19 mouse cellular contexts compared by ENCODE assay signal in the genomic region with DNA sequence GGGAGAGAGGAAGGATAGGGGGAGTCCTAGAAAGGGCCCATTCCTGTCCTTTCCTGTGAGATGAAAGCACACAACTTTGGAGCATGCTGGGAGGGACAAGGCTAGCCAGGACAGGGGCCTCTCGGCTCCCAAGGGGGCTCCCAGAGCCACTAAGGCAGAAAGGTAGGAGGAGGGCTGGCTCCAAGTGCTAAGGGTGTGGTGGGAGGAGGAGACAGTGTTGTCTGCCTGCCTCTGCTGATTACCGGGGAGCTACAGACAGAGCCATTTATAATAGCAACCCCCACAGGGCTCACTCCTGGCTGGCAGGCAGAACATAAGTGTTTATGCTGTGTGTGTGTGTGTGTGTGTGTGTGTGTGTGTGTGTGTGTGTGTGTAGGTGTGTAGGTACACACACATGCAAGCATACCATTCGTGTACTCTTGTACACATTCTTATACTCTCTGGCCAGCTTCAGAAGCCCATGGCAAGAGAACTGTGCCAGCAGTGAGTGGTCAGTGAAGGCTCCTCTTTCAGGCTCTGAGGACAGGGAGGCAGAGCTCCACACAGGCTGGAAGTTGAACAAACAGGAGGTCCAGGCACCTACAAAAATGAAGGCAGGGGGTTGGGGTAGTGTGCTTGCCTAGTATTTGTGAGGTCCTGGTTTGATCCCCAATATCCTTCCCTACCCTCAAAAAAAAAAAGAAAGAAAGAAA. TPM values are rescaled to one million over a fixed set of nuclear protein-coding genes. Genes with fewer than 3 reads are reported as not detected.
DNase-seq lines count a peak whose midpoint lies in the region; ATAC-seq and TF ChIP-seq lines count a peak whose summit lies in the region.
"Had no signal": no experiment of that assay in that cellular context is flagged by ENCODE, and none has a peak within 500 bp of the region (broad histone marks: within the 10 kb centered on the region; RNA-seq: fewer than 3 reads in every experiment).

No protein-coding gene starts in this region.

- no peak for TF ChIP-seq CTCF in olfactory bulb, adult 2 months (IDR thresholded peaks at IDR 0.05; ENCODE audit: insufficient read depth, low read depth, low read length)
- TF ChIP-seq CTCF in gastrocnemius, adult 2 months (IDR thresholded peaks at IDR 0.05), result no peak

- H3K27ac ChIP-seq in midbrain, embryonic 11.5 days (ENCODE audit: low read depth, low read length), result no peak overlapping the region
- H3K27ac ChIP-seq in midbrain, embryonic 15.5 days, result no peak overlapping the region
- H3K27ac ChIP-seq in liver, embryonic 11.5 days (ENCODE audit: low read depth, low read length), result peak overlapping the region; percentile 66
- H3K27ac ChIP-seq in olfactory bulb, adult 2 months (ENCODE audit: insufficient read depth, low read depth, low read length), result peak overlapping the region; percentile 46
- H3K27ac ChIP-seq in forebrain, embryonic 12.5 days, result no peak overlapping the region
- H3K27ac ChIP-seq in gastrocnemius, adult 2 months, result no peak overlapping the region
- H3K27ac ChIP-seq: forebrain, embryonic 10.5 days; midbrain, embryonic 13.5 days had no signal

- no peak overlapping the region for H3K9ac ChIP-seq in midbrain, embryonic 11.5 days (ENCODE audit: low read length)
- no peak overlapping the region for H3K9ac ChIP-seq in midbrain, embryonic 15.5 days
- peak overlapping the region; percentile 39 for H3K9ac ChIP-seq in liver, embryonic 11.5 days (ENCODE audit: low read depth, low read length)
- no peak overlapping the region for H3K9ac ChIP-seq in forebrain, embryonic 12.5 days
- H3K9ac ChIP-seq: midbrain, embryonic 13.5 days had no signal

- no peak overlapping the region for H3K4me2 ChIP-seq in midbrain, embryonic 11.5 days
- no peak overlapping the region for H3K4me2 ChIP-seq in midbrain, embryonic 15.5 days
- H3K4me2 ChIP-seq in liver, embryonic 11.5 days, result peak overlapping the region; percentile 49
- no peak overlapping the region for H3K4me2 ChIP-seq in forebrain, embryonic 12.5 days
- H3K4me2 ChIP-seq: midbrain, embryonic 13.5 days had no signal

- 33% methylated on average over 3 of the region's 3 CpGs for WGBS in midbrain, embryonic 11.5 days
- WGBS in midbrain, embryonic 15.5 days, result 42% methylated on average over 3 of the region's 3 CpGs
- WGBS in liver, embryonic 11.5 days, result 16% methylated on average over 3 of the region's 3 CpGs
- WGBS in olfactory bulb, adult 2 months, result 14% methylated on average over 3 of the region's 3 CpGs
- WGBS in forebrain, embryonic 12.5 days, result 38% methylated on average over 3 of the region's 3 CpGs

- DNase-seq in frontal cortex, postnatal 14 days (ENCODE audit: low spot score in 2 of 2), result no peak
- DNase-seq in midbrain, embryonic 11.5 days (ENCODE audit: low spot score, missing footprints), result peak; percentile 64
- no peak for DNase-seq in liver, embryonic 11.5 days (ENCODE audit: low spot score)
- no peak for DNase-seq in gastrocnemius, adult 2 months
- DNase-seq: adrenal gland, postnatal 36 days; cerebellum, postnatal 36 days; heart, postnatal 14 days; right cerebral cortex, postnatal 25 days; thymus, postnatal 14 days had no signal

- ATAC-seq in frontal cortex, adult (ENCODE audit: low TSS enrichment), result peak; percentile 29; the same call in 1 of the 2 replicates
- ATAC-seq in midbrain, embryonic 11.5 days (ENCODE audit: low FRiP score), result no peak
- ATAC-seq in midbrain, embryonic 15.5 days (replicated peaks), result no peak
- peak; percentile 98 for ATAC-seq in liver, embryonic 11.5 days (replicated peaks; ENCODE audit: low FRiP score)
- ATAC-seq in forebrain, embryonic 12.5 days (ENCODE audit: low FRiP score), result no peak
- ATAC-seq: activated CD4-positive, CD25-positive, alpha-beta regulatory T cell, adult 4 months; midbrain, embryonic 13.5 days had no signal

- peaks cover 14% of the 10 kb centered on the region for H3K4me1 ChIP-seq in midbrain, embryonic 11.5 days (ENCODE audit: control insufficient read depth, insufficient read depth, low read length)
- H3K4me1 ChIP-seq in midbrain, embryonic 15.5 days, result peaks cover 14% of the 10 kb centered on the region
- peaks cover 3% of the 10 kb centered on the region for H3K4me1 ChIP-seq in liver, embryonic 11.5 days (replicated peaks; ENCODE audit: control insufficient read depth, insufficient read depth, low read length)
- peaks cover 21% of the 10 kb centered on the region for H3K4me1 ChIP-seq in olfactory bulb, adult 2 months (ENCODE audit: control insufficient read depth, insufficient read depth, low read length)
- peaks cover 18% of the 10 kb centered on the region for H3K4me1 ChIP-seq in forebrain, embryonic 12.5 days

- H3K36me3 ChIP-seq in midbrain, embryonic 11.5 days (ENCODE audit: control insufficient read depth, insufficient read depth, low read length), result peaks cover 3% of the 10 kb centered on the region
- H3K36me3 ChIP-seq in midbrain, embryonic 15.5 days (replicated peaks), result peaks cover 49% of the 10 kb centered on the region
- H3K36me3 ChIP-seq in liver, embryonic 11.5 days (ENCODE audit: control insufficient read depth, insufficient read depth, low read length), result peaks cover 2% of the 10 kb centered on the region
- peaks cover 44% of the 10 kb centered on the region for H3K36me3 ChIP-seq in forebrain, embryonic 12.5 days (replicated peaks)

- intact Hi-C loops in gastrocnemius, adult 2 months (cut with DNase I), result no loop called here

- no peak overlapping the region for H3K4me3 ChIP-seq in midbrain, embryonic 11.5 days (ENCODE audit: low read depth, low read length)
- no peak overlapping the region for H3K4me3 ChIP-seq in midbrain, embryonic 15.5 days
- no peak overlapping the region for H3K4me3 ChIP-seq in liver, embryonic 11.5 days (ENCODE audit: low read depth, low read length)
- H3K4me3 ChIP-seq in olfactory bulb, adult 2 months (ENCODE audit: insufficient read depth, low read depth, low read length), result no peak overlapping the region
- H3K4me3 ChIP-seq in forebrain, embryonic 12.5 days (replicated peaks), result no peak overlapping the region
- no peak overlapping the region for H3K4me3 ChIP-seq in gastrocnemius, adult 2 months
- H3K4me3 ChIP-seq: forebrain, embryonic 10.5 days; midbrain, embryonic 13.5 days had no signal

- no peak for TF ChIP-seq POLR2A in olfactory bulb, adult 2 months (IDR thresholded peaks at IDR 0.05; ENCODE audit: insufficient read depth, low read depth, low read length)

- no peaks in the 10 kb centered on the region for H3K9me3 ChIP-seq in midbrain, embryonic 11.5 days (ENCODE audit: control insufficient read depth, low read length)
- no peaks in the 10 kb centered on the region for H3K9me3 ChIP-seq in midbrain, embryonic 15.5 days
- H3K9me3 ChIP-seq in liver, embryonic 11.5 days (ENCODE audit: control insufficient read depth, low read length), result no peaks in the 10 kb centered on the region
- H3K9me3 ChIP-seq in forebrain, embryonic 12.5 days, result no peaks in the 10 kb centered on the region
- H3K9me3 ChIP-seq: forebrain, embryonic 10.5 days; midbrain, embryonic 13.5 days had no signal

- no peaks in the 10 kb centered on the region for H3K27me3 ChIP-seq in midbrain, embryonic 11.5 days (ENCODE audit: control insufficient read depth, insufficient read depth, low read length)
- no peaks in the 10 kb centered on the region for H3K27me3 ChIP-seq in midbrain, embryonic 15.5 days (replicated peaks)
- no peaks in the 10 kb centered on the region for H3K27me3 ChIP-seq in liver, embryonic 11.5 days (replicated peaks; ENCODE audit: control insufficient read depth, insufficient read depth, low read length)
- no peaks in the 10 kb centered on the region for H3K27me3 ChIP-seq in forebrain, embryonic 12.5 days
- H3K27me3 ChIP-seq: midbrain, embryonic 13.5 days had no signal

RNA-seq across cellular contexts. Expression of a gene that starts 22.8 kb away (rescaled TPM):
- 23.1 and 24.8 TPM in 2 replicates for polyA plus RNA-seq in midbrain, embryonic 11.5 days (2014; fragmentation: Nextera tagmentation; extraction: Ambion mirVana)
- polyA plus RNA-seq in midbrain, embryonic 15.5 days (2015; fragmentation: Nextera tagmentation; extraction: Ambion mirVana), result 128 and 136 TPM in 2 replicates
- 10.8 and 12.5 TPM in 2 replicates for polyA plus RNA-seq in liver, embryonic 11.5 days (2014; fragmentation: Nextera tagmentation; extraction: Ambion mirVana)
- polyA plus RNA-seq in olfactory bulb, adult 2 months (2012; ENCODE audit: insufficient read depth, insufficient read length, low replicate concordance, missing spikeins), result not detected in 2 replicates
- polyA plus RNA-seq in forebrain, embryonic 12.5 days (2016; fragmentation: Nextera tagmentation; extraction: Ambion mirVana), result 46.9 and 55.5 TPM in 2 replicates
- total RNA-seq in gastrocnemius, adult 2 months (2021), result 10 to 100 TPM; 13.5 to 16.9 TPM

RNA-seq across cellular contexts. Expression of a gene that starts 28.1 kb away (rescaled TPM):
- polyA plus RNA-seq in midbrain, embryonic 11.5 days (2014; fragmentation: Nextera tagmentation; extraction: Ambion mirVana), result 25.9 and 31.9 TPM in 2 replicates
- 54.7 and 61.1 TPM in 2 replicates for polyA plus RNA-seq in midbrain, embryonic 15.5 days (2015; fragmentation: Nextera tagmentation; extraction: Ambion mirVana)
- 1.0 and 1.4 TPM in 2 replicates for polyA plus RNA-seq in liver, embryonic 11.5 days (2014; fragmentation: Nextera tagmentation; extraction: Ambion mirVana)
- polyA plus RNA-seq in olfactory bulb, adult 2 months (2012; ENCODE audit: insufficient read depth, insufficient read length, low replicate concordance, missing spikeins), result not detected in 2 replicates
- 39.9 and 45.0 TPM in 2 replicates for polyA plus RNA-seq in forebrain, embryonic 12.5 days (2016; fragmentation: Nextera tagmentation; extraction: Ambion mirVana)
- total RNA-seq in gastrocnemius, adult 2 months (2021), result not detected

RNA-seq across cellular contexts. Expression of a gene that starts 37.5 kb away (rescaled TPM):
- 0.07 TPM in 1 of 2 replicates, not detected in the other for polyA plus RNA-seq in midbrain, embryonic 11.5 days (2014; fragmentation: Nextera tagmentation; extraction: Ambion mirVana)
- polyA plus RNA-seq in midbrain, embryonic 15.5 days (2015; fragmentation: Nextera tagmentation; extraction: Ambion mirVana), result 0.08 and 0.11 TPM in 2 replicates
- polyA plus RNA-seq in liver, embryonic 11.5 days (2014; fragmentation: Nextera tagmentation; extraction: Ambion mirVana), result 0.21 TPM in 2 replicates
- not detected in 2 replicates for polyA plus RNA-seq in olfactory bulb, adult 2 months (2012; ENCODE audit: insufficient read depth, insufficient read length, low replicate concordance, missing spikeins)
- 0.13 TPM in 2 replicates for polyA plus RNA-seq in forebrain, embryonic 12.5 days (2016; fragmentation: Nextera tagmentation; extraction: Ambion mirVana)
- not detected for total RNA-seq in gastrocnemius, adult 2 months (2021)
- total RNA-seq: granulocyte monocyte progenitor cell, adult 5-6 weeks; left cerebral cortex, postnatal 14 days had no signal
- polyA plus RNA-seq: activated CD4-positive, CD25-positive, alpha-beta regulatory T cell, adult 4 months; midbrain, embryonic 13.5 days had no signal

RNA-seq across cellular contexts. Expression of a gene that starts 49.4 kb away (rescaled TPM):
- polyA plus RNA-seq in midbrain, embryonic 11.5 days (2014; fragmentation: Nextera tagmentation; extraction: Ambion mirVana), result 20.8 and 22.7 TPM in 2 replicates
- polyA plus RNA-seq in midbrain, embryonic 15.5 days (2015; fragmentation: Nextera tagmentation; extraction: Ambion mirVana), result 34.0 and 35.7 TPM in 2 replicates
- 11.8 and 13.9 TPM in 2 replicates for polyA plus RNA-seq in liver, embryonic 11.5 days (2014; fragmentation: Nextera tagmentation; extraction: Ambion mirVana)
- not detected in 2 replicates for polyA plus RNA-seq in olfactory bulb, adult 2 months (2012; ENCODE audit: insufficient read depth, insufficient read length, low replicate concordance, missing spikeins)
- polyA plus RNA-seq in forebrain, embryonic 12.5 days (2016; fragmentation: Nextera tagmentation; extraction: Ambion mirVana), result 36.8 TPM in 2 replicates
- total RNA-seq in gastrocnemius, adult 2 months (2021), result 10 to 100 TPM; 86.2 to 96.6 TPM

RNA-seq across cellular contexts. Expression of a gene that starts 49.5 kb away (rescaled TPM):
- polyA plus RNA-seq in midbrain, embryonic 11.5 days (2014; fragmentation: Nextera tagmentation; extraction: Ambion mirVana), result 0.59 and 1.00 TPM in 2 replicates
- 1.0 and 1.8 TPM in 2 replicates for polyA plus RNA-seq in midbrain, embryonic 15.5 days (2015; fragmentation: Nextera tagmentation; extraction: Ambion mirVana)
- polyA plus RNA-seq in liver, embryonic 11.5 days (2014; fragmentation: Nextera tagmentation; extraction: Ambion mirVana), result 0.21 and 0.74 TPM in 2 replicates
- not detected in 2 replicates for polyA plus RNA-seq in olfactory bulb, adult 2 months (2012; ENCODE audit: insufficient read depth, insufficient read length, low replicate concordance, missing spikeins)
- 1.3 and 1.8 TPM in 2 replicates for polyA plus RNA-seq in forebrain, embryonic 12.5 days (2016; fragmentation: Nextera tagmentation; extraction: Ambion mirVana)
- total RNA-seq in gastrocnemius, adult 2 months (2021), result not detected
- total RNA-seq: granulocyte monocyte progenitor cell, adult 5-6 weeks; left cerebral cortex, postnatal 14 days; liver, adult 2 months had no signal

Comparison
In these comparisons a context has a peak if more than half of its experiments do, and no peak if none do; other contexts are left out.
1. ATAC-seq: peak in frontal cortex, adult (single experiment) and liver, embryonic 11.5 days (single experiment); none in midbrain, embryonic 11.5 days (single experiment), midbrain, embryonic 15.5 days (single experiment) and forebrain, embryonic 12.5 days (single experiment).
2. H3K27ac ChIP-seq: peak in liver, embryonic 11.5 days (single experiment) and olfactory bulb, adult 2 months (single experiment); none in midbrain, embryonic 11.5 days (single experiment), midbrain, embryonic 15.5 days (single experiment), forebrain, embryonic 12.5 days (single experiment) and gastrocnemius, adult 2 months (single experiment).
3. RNA of a gene that starts 22.8 kb away (polyA plus RNA-seq): 128 to 136 TPM in midbrain, embryonic 15.5 days, 46.9 to 55.5 TPM in forebrain, embryonic 12.5 days, 23.1 to 24.8 TPM in midbrain, embryonic 11.5 days and 10.8 to 12.5 TPM in liver, embryonic 11.5 days; not detected in olfactory bulb, adult 2 months; every median in the first group is over 10 times any median in the second.